Mouse (Mus musculus): ENCODE results near the gene Ryr3. TPM values are rescaled to one million over a fixed set of nuclear protein-coding genes. Genes with fewer than 3 reads are reported as not detected.
"Not testable (repeated sequence)": the region's sequence is repeated elsewhere in the genome, so short reads cannot be mapped to it uniquely, and the experiment has no call there.

The Ryr3 gene
- total RNA-seq, 2 experiments from 2014 or later, result 43.7 to 47.5 TPM

- intact Hi-C loops (cut with DNase I), result no loop called here
These were observed 101.5 kb downstream of the Ryr3 start for GRCm38 (mm10) chr2:113115248-113115896.

GRCm38 (mm10) chr2:113104609-113105008, 112.3 kb downstream of the Ryr3 start:
- intact Hi-C loops (cut with DNase I), result no loop called here

More at GRCm38 (mm10) chr2:113115248-113115896, 101.5 kb downstream of the Ryr3 start:
- peak; percentile 26 for DNase-seq

GRCm38 (mm10) chr2:113095184-113095583, 121.7 kb downstream of the Ryr3 start:
- no peak for DNase-seq
- intact Hi-C loops (cut with DNase I), result no loop called here

More at GRCm38 (mm10) chr2:113104609-113105008, 112.3 kb downstream of the Ryr3 start:
- no peak for DNase-seq

- DNase-seq, result no peak
- intact Hi-C loops (cut with DNase I), result no loop called here
These were observed 122.8 kb downstream of the Ryr3 start for GRCm38 (mm10) chr2:113094088-113094487.

GRCm38 (mm10) chr2:113092756-113093155, 124.1 kb downstream of the Ryr3 start:
- intact Hi-C loops (cut with DNase I), result no loop called here

GRCm38 (mm10) chr2:113091316-113091715, 125.6 kb downstream of the Ryr3 start:
- intact Hi-C loops (cut with DNase I); DNase-seq: not testable (repeated sequence)

More at GRCm38 (mm10) chr2:113092756-113093155, 124.1 kb downstream of the Ryr3 start:
- no peak for DNase-seq

- intact Hi-C loops (cut with DNase I), result no loop called here
- DNase-seq, result no peak
These were observed 140.5 kb downstream of the Ryr3 start for GRCm38 (mm10) chr2:113076396-113076795.

- intact Hi-C loops (cut with DNase I), result no loop called here
- no peak for DNase-seq
These were observed 157.5 kb downstream of the Ryr3 start for GRCm38 (mm10) chr2:113059367-113059766.

GRCm38 (mm10) chr2:113058914-113059313, 158.0 kb downstream of the Ryr3 start:
- intact Hi-C loops (cut with DNase I), result no loop called here
- DNase-seq, result no peak

GRCm38 (mm10) chr2:113058116-113058515, 158.8 kb downstream of the Ryr3 start:
- intact Hi-C loops (cut with DNase I), result no loop called here
- DNase-seq, result no peak

- intact Hi-C loops (cut with DNase I), result no loop called here
- no peak for DNase-seq
These were observed 161.3 kb downstream of the Ryr3 start for GRCm38 (mm10) chr2:113055591-113055990.

GRCm38 (mm10) chr2:113049831-113050230, 167.1 kb downstream of the Ryr3 start:
- no peak for DNase-seq
- intact Hi-C loops (cut with DNase I), result no loop called here

- intact Hi-C loops (cut with DNase I), result no loop called here
- DNase-seq, result no peak
These were observed 180.3 kb downstream of the Ryr3 start for GRCm38 (mm10) chr2:113036550-113036949.

GRCm38 (mm10) chr2:113030689-113031088, 186.2 kb downstream of the Ryr3 start:
- DNase-seq, result peak; percentile 23
- intact Hi-C loops (cut with DNase I), result no loop called here

GRCm38 (mm10) chr2:113019896-113020295, 197.0 kb downstream of the Ryr3 start:
- intact Hi-C loops (cut with DNase I), result no loop called here
- DNase-seq, result no peak

- no peak for DNase-seq
- intact Hi-C loops (cut with DNase I), result no loop called here
These were observed 198.6 kb downstream of the Ryr3 start for GRCm38 (mm10) chr2:113018278-113018677.

GRCm38 (mm10) chr2:113016236-113016635, 200.7 kb downstream of the Ryr3 start:
- intact Hi-C loops (cut with DNase I), result no loop called here
- DNase-seq, result peak; percentile 76

GRCm38 (mm10) chr2:113008961-113009740, 207.7 kb downstream of the Ryr3 start:
- intact Hi-C loops (cut with DNase I), result no loop called here
- peak; percentile 5 for DNase-seq

- DNase-seq, result no peak
- intact Hi-C loops (cut with DNase I), result no loop called here
These were observed 218.4 kb downstream of the Ryr3 start for GRCm38 (mm10) chr2:112998498-112998897.

- peak; percentile 10 for DNase-seq
- intact Hi-C loops (cut with DNase I), result no loop called here
These were observed 233.9 kb downstream of the Ryr3 start for GRCm38 (mm10) chr2:112982908-112983510.

- peak; percentile 24 for DNase-seq
- intact Hi-C loops (cut with DNase I), result no loop called here
These were observed 249.9 kb downstream of the Ryr3 start for GRCm38 (mm10) chr2:112966807-112967625.

Measured in left cerebral cortex, postnatal 4 days (tissue).